Mouse (Mus musculus): ENCODE measurements around the gene D11Wsu47e. TPM values are rescaled to one million over a fixed set of nuclear protein-coding genes. Genes with fewer than 3 reads are reported as not detected.

Gene D11Wsu47e
- polyA plus RNA-seq (2016; fragmentation: Nextera tagmentation; extraction: Ambion mirVana) = 21.9 and 22.8 TPM in 2 replicates

- Histone ChIP-seq H3K9me3 (no peaks in the 10 kb centered on the region), H3K4me1 (peaks cover 40% of the 10 kb centered on the region), H3K9ac (peak within 1 kb of the TSS; percentile 81), H3K4me3 (peak within 1 kb of the TSS; percentile 87), H3K4me2 (replicated peaks) (peak within 1 kb of the TSS; percentile 90), H3K27ac (peak within 1 kb of the TSS; percentile 79), H3K36me3 (peaks cover 15% of the 10 kb centered on the region), H3K27me3 (replicated peaks) (no peaks in the 10 kb centered on the region)
- under 1% methylated on average over 70 of the region's 73 CpGs for WGBS
- ATAC-seq (ENCODE audit: low FRiP score, low read depth) = peak; percentile 94
Measured at GRCm38 (mm10) chr11:113683957-113684706, at the start of gene D11Wsu47e, which contains the start of gene Fam104a. Gene D11Wsu47e, plus strand, starts transcription at chr11:113684412. Gene Fam104a, minus strand, starts transcription at chr11:113684155.

GRCm38 (mm10) chr11:113634699-113635121, 49.5 kb upstream of the D11Wsu47e start:
- Histone ChIP-seq H3K4me2 (replicated peaks) (no peak overlapping the region), H3K9me3 (no peaks in the 10 kb centered on the region), H3K4me3 (no peak overlapping the region), H3K27me3 (replicated peaks) (no peaks in the 10 kb centered on the region), H3K4me1 (no peaks in the 10 kb centered on the region), H3K27ac (no peak overlapping the region), H3K9ac (no peak overlapping the region), H3K36me3 (no peaks in the 10 kb centered on the region)
- no peak for ATAC-seq (ENCODE audit: low FRiP score, low read depth)
- WGBS = 65% methylated on average over 10 of the region's 10 CpGs

GRCm38 (mm10) chr11:113638680-113639079, 45.5 kb upstream of the D11Wsu47e start:
- Histone ChIP-seq H3K9ac (no peak overlapping the region), H3K27me3 (replicated peaks) (no peaks in the 10 kb centered on the region), H3K36me3 (no peaks in the 10 kb centered on the region), H3K4me2 (replicated peaks) (no peak overlapping the region), H3K27ac (no peak overlapping the region), H3K9me3 (no peaks in the 10 kb centered on the region), H3K4me1 (no peaks in the 10 kb centered on the region), H3K4me3 (no peak overlapping the region)
- WGBS = 91% methylated on average over 12 of the region's 12 CpGs
- ATAC-seq (ENCODE audit: low FRiP score, low read depth) = no peak

GRCm38 (mm10) chr11:113645181-113645580, 39.0 kb upstream of the D11Wsu47e start:
- no peaks in the 10 kb centered on the region for H3K36me3 ChIP-seq
- ATAC-seq (ENCODE audit: low FRiP score, low read depth) = no peak
- WGBS = 82% methylated on average over 3 of the region's 3 CpGs
- no peaks in the 10 kb centered on the region for H3K9me3 ChIP-seq
- H3K4me3 ChIP-seq = no peak overlapping the region
- no peak overlapping the region for H3K4me2 ChIP-seq (replicated peaks)
- no peaks in the 10 kb centered on the region for H3K27me3 ChIP-seq (replicated peaks)
- no peak overlapping the region for H3K9ac ChIP-seq
- H3K27ac ChIP-seq = no peak overlapping the region
- peaks cover 10% of the 10 kb centered on the region; the same call in 1 of the 2 replicates for H3K4me1 ChIP-seq

GRCm38 (mm10) chr11:113648152-113648551, 36.1 kb upstream of the D11Wsu47e start:
- Histone ChIP-seq H3K9ac (0 out of 2 replicates have a peak overlapping the region, but pooled peaks have one; percentile 26), H3K4me3 (peak overlapping the region; percentile 12; the same call in 1 of the 2 replicates), H3K36me3 (peaks cover 16% of the 10 kb centered on the region), H3K4me1 (peaks cover 27% of the 10 kb centered on the region), H3K27ac (no peak overlapping the region), H3K9me3 (no peaks in the 10 kb centered on the region), H3K4me2 (replicated peaks) (peak overlapping the region; percentile 35), H3K27me3 (replicated peaks) (no peaks in the 10 kb centered on the region)
- WGBS = 5% methylated on average over 15 of the region's 15 CpGs
- no peak for ATAC-seq (ENCODE audit: low FRiP score, low read depth)

GRCm38 (mm10) chr11:113648690-113649352, 35.4 kb upstream of the D11Wsu47e start, which contains the start of gene Cog1:
Gene Cog1, plus strand, starts transcription at chr11:113649169.
- Histone ChIP-seq H3K4me1 (peaks cover 27% of the 10 kb centered on the region), H3K27ac (peak within 1 kb of the TSS; percentile 73), H3K4me2 (replicated peaks) (peak within 1 kb of the TSS; percentile 73), H3K9me3 (no peaks in the 10 kb centered on the region), H3K4me3 (peak within 1 kb of the TSS; percentile 97), H3K27me3 (replicated peaks) (no peaks in the 10 kb centered on the region), H3K9ac (peak within 1 kb of the TSS; percentile 92), H3K36me3 (peaks cover 23% of the 10 kb centered on the region)
- no peak for ATAC-seq (ENCODE audit: low FRiP score, low read depth)
- WGBS = 42% methylated on average over 26 of the region's 26 CpGs

- peaks cover 27% of the 10 kb centered on the region for H3K4me1 ChIP-seq
Measured at GRCm38 (mm10) chr11:113649353-113650210, 34.6 kb upstream of the D11Wsu47e start, which contains the start of gene Slc39a11. Gene Slc39a11, minus strand, starts transcription at chr11:113650079.

GRCm38 (mm10) chr11:113651206-113651906, 32.9 kb upstream of the D11Wsu47e start:
- Histone ChIP-seq H3K27me3 (replicated peaks) (no peaks in the 10 kb centered on the region), H3K4me3 (no peak overlapping the region), H3K4me1 (peaks cover 30% of the 10 kb centered on the region), H3K9me3 (no peaks in the 10 kb centered on the region), H3K27ac (no peak overlapping the region; the same call in 1 of the 2 replicates), H3K36me3 (peaks cover 48% of the 10 kb centered on the region), H3K4me2 (replicated peaks) (peak overlapping the region; percentile 73), H3K9ac (no peak overlapping the region)
- 62% methylated on average over 22 of the region's 22 CpGs for WGBS
- ATAC-seq (ENCODE audit: low FRiP score, low read depth) = peak; percentile 14; the same call in 1 of the 2 replicates

More at GRCm38 (mm10) chr11:113649353-113650210, 34.6 kb upstream of the D11Wsu47e start, which contains the start of gene Slc39a11:
- ATAC-seq (ENCODE audit: low FRiP score, low read depth) = peak; percentile 86
- Histone ChIP-seq H3K27ac (peak within 1 kb of the TSS; percentile 73), H3K9ac (peak within 1 kb of the TSS; percentile 92), H3K27me3 (replicated peaks) (no peaks in the 10 kb centered on the region), H3K4me2 (replicated peaks) (peak within 1 kb of the TSS; percentile 73), H3K36me3 (peaks cover 31% of the 10 kb centered on the region), H3K4me3 (peak within 1 kb of the TSS; percentile 97), H3K9me3 (no peaks in the 10 kb centered on the region)
- under 1% methylated on average over 80 of the region's 91 CpGs for WGBS

- WGBS = 48% methylated on average over 8 of the region's 8 CpGs
- Histone ChIP-seq H3K4me3 (no peak overlapping the region), H3K27ac (no peak overlapping the region), H3K9me3 (no peaks in the 10 kb centered on the region), H3K9ac (no peak overlapping the region), H3K4me2 (replicated peaks) (peak overlapping the region; percentile 20; the same call in 1 of the 2 replicates), H3K27me3 (replicated peaks) (no peaks in the 10 kb centered on the region), H3K4me1 (peaks cover 34% of the 10 kb centered on the region), H3K36me3 (peaks cover 54% of the 10 kb centered on the region)
- peak; percentile 25; the same call in 1 of the 2 replicates for ATAC-seq (ENCODE audit: low FRiP score, low read depth)
Measured at GRCm38 (mm10) chr11:113651907-113652273, 32.3 kb upstream of the D11Wsu47e start.

GRCm38 (mm10) chr11:113652516-113652915, 31.7 kb upstream of the D11Wsu47e start:
- no peak overlapping the region for H3K9ac ChIP-seq
- H3K4me1 ChIP-seq = peaks cover 39% of the 10 kb centered on the region
- no peaks in the 10 kb centered on the region for H3K27me3 ChIP-seq (replicated peaks)
- no peak overlapping the region for H3K4me3 ChIP-seq
- H3K27ac ChIP-seq = no peak overlapping the region
- H3K4me2 ChIP-seq (replicated peaks) = no peak overlapping the region
- H3K36me3 ChIP-seq = peaks cover 60% of the 10 kb centered on the region
- H3K9me3 ChIP-seq = no peaks in the 10 kb centered on the region
- ATAC-seq (ENCODE audit: low FRiP score, low read depth) = no peak
- WGBS = 76% methylated on average over 6 of the region's 6 CpGs

GRCm38 (mm10) chr11:113654105-113654504, 30.1 kb upstream of the D11Wsu47e start:
- Histone ChIP-seq H3K36me3 (peaks cover 76% of the 10 kb centered on the region), H3K27me3 (replicated peaks) (no peaks in the 10 kb centered on the region)
- 95% methylated on average over 15 of the region's 15 CpGs for WGBS

More at GRCm38 (mm10) chr11:113654105-113654504, 30.1 kb upstream of the D11Wsu47e start:
- no peak overlapping the region for H3K4me2 ChIP-seq (replicated peaks)
- H3K4me3 ChIP-seq = no peak overlapping the region
- no peaks in the 10 kb centered on the region for H3K9me3 ChIP-seq
- H3K4me1 ChIP-seq = peaks cover 29% of the 10 kb centered on the region
- ATAC-seq (ENCODE audit: low FRiP score, low read depth) = no peak
- H3K9ac ChIP-seq = no peak overlapping the region
- H3K27ac ChIP-seq = no peak overlapping the region

All from neural tube, embryonic 12.5 days (tissue).